Mouse (Mus musculus) layer of hippocampus, adult 11-12 months (tissue): ENCODE measurements at regions not wholly inside any gene's neighbourhood (a gene's known extent, or its start where the extent isn't known, plus 50 kb on each side); places are given as distances from the start of the nearest gene placed in this dataset.
A peak's percentile ranks its signal among the peaks of the same experiment; 100 is the strongest.

Experiments used
- DNase-seq: peaks from one replicate; pipeline ENCODE4 v3.0.0; 2022; ENCODE audit warnings: low spot score

DNA sequence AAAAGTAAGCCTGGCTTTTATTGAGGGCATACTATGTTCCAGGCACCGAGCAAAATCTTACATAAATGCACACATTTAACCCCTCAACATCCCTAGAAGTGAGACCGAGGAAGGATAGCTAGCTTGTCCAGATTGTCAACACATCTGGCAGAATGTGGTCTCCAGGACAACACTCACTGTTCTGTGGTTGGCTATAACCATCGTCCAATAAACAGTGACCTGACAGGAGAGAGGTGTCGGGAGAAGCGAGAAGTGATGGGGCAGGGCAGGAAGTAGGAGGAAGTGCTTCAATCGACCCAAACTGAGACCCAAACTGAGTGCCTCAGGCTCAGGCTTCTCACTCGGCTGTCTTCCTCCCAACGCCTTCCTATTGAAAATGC, 70.8 kb upstream of the Picalm start:
- DNase-seq, result no peak

DNA sequence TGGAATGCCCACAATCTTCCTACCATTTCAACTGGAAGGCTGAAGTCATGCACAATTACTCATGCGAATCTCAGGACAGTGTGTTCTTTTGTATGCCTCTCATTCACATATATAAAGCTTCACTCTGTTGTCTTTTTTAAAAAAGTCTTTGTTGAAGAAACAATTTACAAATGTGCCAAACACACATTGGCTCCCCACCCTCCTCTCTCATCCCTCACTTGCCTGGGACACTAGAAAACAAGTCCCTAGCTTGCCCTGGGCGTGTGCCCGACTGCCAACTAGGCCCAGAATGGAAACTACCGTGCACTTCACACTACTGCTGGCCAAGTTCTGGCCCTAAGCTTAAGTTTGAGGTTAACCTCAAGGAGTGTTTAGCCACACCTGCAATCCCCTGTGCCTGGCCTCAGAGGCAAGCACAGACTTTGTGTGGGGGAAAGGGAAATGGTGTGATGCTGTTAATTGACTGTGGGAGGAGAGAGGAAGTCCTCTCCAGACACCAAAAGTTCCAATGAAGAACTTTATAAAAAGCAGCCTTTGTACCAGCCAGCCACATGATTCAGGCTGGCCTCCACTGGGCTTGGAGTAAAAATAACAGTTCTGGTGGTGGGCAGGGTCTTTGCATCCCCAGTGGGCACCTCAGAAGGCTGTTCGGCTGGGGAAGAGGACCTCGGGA, 70.2 kb upstream of the Picalm start:
- peak; percentile 62 for DNase-seq

DNA sequence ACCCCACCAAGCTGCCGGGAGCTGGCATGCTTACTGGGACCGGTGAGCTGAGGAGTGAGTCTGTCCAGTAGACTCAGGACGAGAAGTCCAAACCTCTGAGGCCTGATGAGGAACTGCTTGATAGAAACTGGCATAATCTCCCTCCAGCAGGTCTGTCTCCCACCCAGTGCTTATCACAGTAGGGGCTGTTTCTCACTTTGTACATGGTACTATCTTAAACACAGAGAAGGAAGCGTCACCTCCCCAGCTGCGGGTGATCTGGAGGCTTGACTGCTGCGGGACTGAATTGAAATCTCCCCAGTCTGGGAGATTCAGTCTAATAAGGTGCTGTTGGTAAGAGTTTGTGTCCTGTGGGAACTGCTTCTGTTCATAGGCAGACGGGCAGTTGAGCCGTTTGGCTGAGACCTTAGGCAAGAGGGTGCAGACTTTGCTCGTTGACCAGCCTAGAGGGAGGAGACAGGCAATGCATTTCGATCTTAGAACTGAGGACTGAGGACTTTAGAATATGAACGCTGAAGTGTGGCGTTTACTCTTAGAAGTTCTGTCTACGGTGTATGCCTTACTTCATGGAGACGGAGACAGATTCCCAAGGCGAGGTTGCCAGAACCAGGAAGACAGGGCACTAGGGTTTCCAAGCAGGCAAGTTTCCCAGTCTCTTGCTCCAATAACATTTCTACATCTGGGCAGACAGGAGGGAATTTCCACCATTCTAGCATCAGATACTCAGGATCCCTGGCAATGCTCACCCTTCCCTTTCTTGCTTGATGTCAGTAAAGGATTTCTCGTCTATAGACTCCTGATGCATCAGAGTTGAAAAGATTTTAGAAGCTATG, 69.5 kb upstream of the Picalm start:
- peak; percentile 33 for DNase-seq

- no peak for DNase-seq
Measured at GRCm38 (mm10) chr7:90061701-90062100, 68.3 kb upstream of the Picalm start.

DNA sequence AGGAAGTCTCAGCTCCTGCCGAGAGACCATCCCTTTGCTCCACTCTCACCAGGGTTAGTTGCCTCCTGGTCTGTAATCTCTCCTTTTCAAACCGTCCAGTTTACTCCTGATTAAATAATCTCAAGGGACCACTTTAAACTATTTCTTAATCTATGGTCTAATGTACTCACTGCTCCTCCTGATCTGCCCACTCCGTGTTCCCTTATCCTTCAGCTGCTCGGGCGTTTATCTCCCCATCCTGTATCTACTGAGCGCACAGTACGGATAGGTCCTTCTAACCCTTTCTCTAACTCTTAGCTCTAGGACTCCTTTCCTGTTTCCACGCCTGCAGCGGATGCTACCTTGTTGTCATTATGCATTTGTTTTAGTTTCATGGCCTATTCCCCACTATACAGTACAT, 67.1 kb upstream of the Picalm start:
- DNase-seq, result no peak

- no peak for DNase-seq
Measured at GRCm38 (mm10) chr7:90064198-90064597, 65.8 kb upstream of the Picalm start.

- no peak for DNase-seq
Measured at GRCm38 (mm10) chr7:90065269-90065955, 64.6 kb upstream of the Picalm start.

- no peak for DNase-seq
Measured at GRCm38 (mm10) chr7:90066275-90066674, 63.7 kb upstream of the Picalm start.

- no peak for DNase-seq
Measured at GRCm38 (mm10) chr7:90067961-90068665, 61.9 kb upstream of the Picalm start.

GRCm38 (mm10) chr7:90070267-90070666, 59.7 kb upstream of the Picalm start:
- no peak for DNase-seq

DNA sequence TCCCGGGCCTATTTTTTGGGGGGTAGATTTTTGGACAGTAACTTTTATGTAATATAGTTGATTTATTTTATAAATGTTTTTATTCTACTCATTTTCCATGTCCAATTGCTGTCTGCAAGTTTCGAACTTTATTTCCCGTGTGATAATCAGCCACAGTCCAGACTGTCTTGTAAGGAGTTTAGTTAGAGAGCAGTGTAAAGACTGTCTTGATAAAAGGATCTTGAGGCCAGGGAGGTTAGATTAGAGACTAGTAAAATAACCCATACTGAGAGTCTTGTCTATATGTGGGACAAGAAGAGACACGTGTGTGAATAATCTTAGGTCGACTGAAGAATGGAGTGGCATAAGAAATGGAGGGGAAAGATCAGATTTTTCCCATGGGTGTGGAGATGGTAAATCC, 56.1 kb upstream of the Picalm start:
- DNase-seq, result no peak

GRCm38 (mm10) chr7:90074592-90074991, 55.4 kb upstream of the Picalm start:
- no peak for DNase-seq

GRCm38 (mm10) chr7:90077565-90077964, 52.4 kb upstream of the Picalm start:
- no peak for DNase-seq

GRCm38 (mm10) chr7:90080083-90080772, 49.8 kb upstream of the Picalm start:
- no peak for DNase-seq
